In genomic region chr1:44216352-44217116, GRCm38 (mm10) we compare ENCODE assay signal across 16 mouse cellular contexts. TPM values are rescaled to one million over a fixed set of nuclear protein-coding genes. Genes with fewer than 3 reads are reported as not detected.
DNase-seq lines count a peak whose midpoint lies in the region; ATAC-seq and TF ChIP-seq lines count a peak whose summit lies in the region.
"Had no signal": no experiment of that assay in that cellular context is flagged by ENCODE, and none has a peak within 500 bp of the region (broad histone marks: within the 10 kb centered on the region; RNA-seq: fewer than 3 reads in every experiment).

No protein-coding gene starts in this region.

- no peaks in the 10 kb centered on the region for H3K36me3 ChIP-seq in hindbrain, postnatal 0 days (ENCODE audit: insufficient read depth, low read length)
- no peaks in the 10 kb centered on the region for H3K36me3 ChIP-seq in hindbrain, embryonic 11.5 days (ENCODE audit: control insufficient read depth, insufficient read depth, low read length)
- H3K36me3 ChIP-seq in lung, embryonic 16.5 days (ENCODE audit: control insufficient read depth, insufficient read depth, low read length): no peaks in the 10 kb centered on the region
- no peaks in the 10 kb centered on the region for H3K36me3 ChIP-seq in neural tube, embryonic 15.5 days
- H3K36me3 ChIP-seq: midbrain, embryonic 12.5 days had no signal

- no peaks in the 10 kb centered on the region for H3K27me3 ChIP-seq in hindbrain, postnatal 0 days (ENCODE audit: insufficient read depth, low read length)
- H3K27me3 ChIP-seq in hindbrain, embryonic 11.5 days (ENCODE audit: control insufficient read depth, insufficient read depth, low read length): no peaks in the 10 kb centered on the region
- no peaks in the 10 kb centered on the region for H3K27me3 ChIP-seq in lung, embryonic 16.5 days (ENCODE audit: control insufficient read depth, insufficient read depth, low read depth, low read length)
- no peaks in the 10 kb centered on the region for H3K27me3 ChIP-seq in neural tube, embryonic 15.5 days (replicated peaks)
- H3K27me3 ChIP-seq: midbrain, embryonic 12.5 days had no signal

- H3K4me1 ChIP-seq in hindbrain, postnatal 0 days (ENCODE audit: insufficient read depth, low read length): no peaks in the 10 kb centered on the region
- no peaks in the 10 kb centered on the region for H3K4me1 ChIP-seq in hindbrain, embryonic 11.5 days (replicated peaks; ENCODE audit: control insufficient read depth, insufficient read depth, low read length)
- H3K4me1 ChIP-seq in lung, embryonic 16.5 days (replicated peaks; ENCODE audit: control insufficient read depth, insufficient read depth, low read length): 0 out of 2 replicates have a peak, but pooled peaks cover 2% of the 10 kb centered on the region
- no peaks in the 10 kb centered on the region for H3K4me1 ChIP-seq in neural tube, embryonic 15.5 days
- H3K4me1 ChIP-seq: midbrain, embryonic 12.5 days had no signal

- no peak overlapping the region for H3K27ac ChIP-seq in hindbrain, postnatal 0 days
- H3K27ac ChIP-seq in hindbrain, embryonic 11.5 days (ENCODE audit: low read depth, low read length): no peak overlapping the region
- peak overlapping the region; percentile 88 for H3K27ac ChIP-seq in lung, embryonic 16.5 days (ENCODE audit: low read length)
- H3K27ac ChIP-seq in neural tube, embryonic 15.5 days (replicated peaks): no peak overlapping the region
- H3K27ac ChIP-seq: hindbrain, embryonic 14.5 days; midbrain, embryonic 12.5 days had no signal

- no peak for ATAC-seq in hindbrain, postnatal 0 days
- no peak for ATAC-seq in hindbrain, embryonic 11.5 days (ENCODE audit: low FRiP score)
- peak; percentile 80 for ATAC-seq in lung, embryonic 16.5 days (ENCODE audit: low read depth)
- ATAC-seq in neural tube, embryonic 15.5 days (ENCODE audit: low FRiP score): no peak

- no peak overlapping the region for H3K4me2 ChIP-seq in hindbrain, postnatal 0 days (ENCODE audit: low read depth, low read length)
- no peak overlapping the region for H3K4me2 ChIP-seq in hindbrain, embryonic 11.5 days (replicated peaks; ENCODE audit: low read depth, low read length)
- H3K4me2 ChIP-seq in lung, embryonic 16.5 days (ENCODE audit: low read depth, low read length): no peak overlapping the region
- H3K4me2 ChIP-seq in neural tube, embryonic 15.5 days: no peak overlapping the region
- H3K4me2 ChIP-seq: hindbrain, embryonic 14.5 days; midbrain, embryonic 12.5 days had no signal

- TF ChIP-seq CTCF in hindbrain, postnatal 0 days (IDR thresholded peaks at IDR 0.05; ENCODE audit: low read depth): no peak

- no peak overlapping the region for H3K4me3 ChIP-seq in hindbrain, postnatal 0 days (ENCODE audit: low read length)
- H3K4me3 ChIP-seq in hindbrain, embryonic 11.5 days (ENCODE audit: low read depth, low read length): no peak overlapping the region
- no peak overlapping the region for H3K4me3 ChIP-seq in lung, embryonic 16.5 days (ENCODE audit: low read length)
- no peak overlapping the region for H3K4me3 ChIP-seq in neural tube, embryonic 15.5 days (replicated peaks)
- H3K4me3 ChIP-seq: midbrain, embryonic 12.5 days had no signal

- peak; percentile 10 for DNase-seq in adrenal gland, postnatal 14 days
- DNase-seq in adrenal gland, postnatal 25 days: no peak
- DNase-seq in hindbrain, postnatal 0 days (ENCODE audit: low spot score): peak; percentile 28
- no peak for DNase-seq in hindbrain, embryonic 11.5 days (ENCODE audit: low spot score)
- DNase-seq in gonadal fat pad, adult 2 months (ENCODE audit: low read depth): peak; percentile 65
- no peak for DNase-seq in natural killer cell, adult 2 months (ENCODE audit: low spot score in 2 of 2)
- DNase-seq: thymus, postnatal 25 days had no signal

- H3K9me3 ChIP-seq in hindbrain, postnatal 0 days (ENCODE audit: low read length): no peaks in the 10 kb centered on the region
- H3K9me3 ChIP-seq in hindbrain, embryonic 11.5 days (ENCODE audit: control insufficient read depth, low read length): no peaks in the 10 kb centered on the region
- H3K9me3 ChIP-seq in lung, embryonic 16.5 days (ENCODE audit: control insufficient read depth, low read length): no peaks in the 10 kb centered on the region
- no peaks in the 10 kb centered on the region for H3K9me3 ChIP-seq in neural tube, embryonic 15.5 days (replicated peaks)
- H3K9me3 ChIP-seq: midbrain, embryonic 12.5 days had no signal

- no peak overlapping the region for H3K9ac ChIP-seq in hindbrain, postnatal 0 days (replicated peaks; ENCODE audit: low read length)
- H3K9ac ChIP-seq in hindbrain, embryonic 11.5 days (ENCODE audit: low read depth, low read length): no peak overlapping the region
- H3K9ac ChIP-seq in lung, embryonic 16.5 days (ENCODE audit: low read length): no peak overlapping the region; the same call in 1 of the 2 replicates
- H3K9ac ChIP-seq in neural tube, embryonic 15.5 days (replicated peaks): no peak overlapping the region
- H3K9ac ChIP-seq: hindbrain, embryonic 14.5 days; midbrain, embryonic 12.5 days had no signal

- 63% methylated on average over 2 of the region's 2 CpGs for WGBS in hindbrain, postnatal 0 days
- 88% methylated on average over 2 of the region's 2 CpGs for WGBS in hindbrain, embryonic 11.5 days
- 33% methylated on average over 2 of the region's 2 CpGs for WGBS in lung, embryonic 16.5 days
- WGBS in neural tube, embryonic 15.5 days: 82% methylated on average over 2 of the region's 2 CpGs

RNA-seq across cellular contexts. Expression of gene Mettl21e, which starts 2.2 kb away (rescaled TPM):
- total RNA-seq in adrenal gland, postnatal 14 days (2021): not detected in 2 replicates
- total RNA-seq in adrenal gland, postnatal 25 days (2021): not detected in 2 replicates
- total RNA-seq in hindbrain, postnatal 0 days (2014; rRNA removed): not detected in 2 replicates
- polyA plus RNA-seq in hindbrain, postnatal 0 days (2015; fragmentation: Nextera tagmentation; extraction: Ambion mirVana): not detected in 2 replicates
- not detected in 2 replicates for polyA plus RNA-seq in hindbrain, embryonic 11.5 days (2014; fragmentation: Nextera tagmentation; extraction: Ambion mirVana)
- polyA plus RNA-seq in gonadal fat pad, adult 2 months (2012; rRNA removed): not detected in 2 replicates
- 2.7 and 4.0 TPM in 2 replicates for polyA plus RNA-seq in lung, embryonic 16.5 days (2015; fragmentation: Nextera tagmentation; extraction: Ambion mirVana)
- polyA plus RNA-seq in neural tube, embryonic 15.5 days (2015; fragmentation: Nextera tagmentation; extraction: Ambion mirVana): 0.06 TPM in 1 of 2 replicates, not detected in the other
- total RNA-seq: adrenal gland, adult 18-20 months; ES-E14; layer of hippocampus, adult 18-20 months; liver, adult 2 months had no signal
- polyA plus RNA-seq: hindbrain, embryonic 14.5 days; liver, adult 2 months; midbrain, embryonic 12.5 days; small intestine, adult 2 months had no signal

Comparison
In these comparisons a context has a peak if more than half of its experiments do, and no peak if none do; other contexts are left out.
1. DNase-seq: peak in adrenal gland, postnatal 14 days (single experiment), hindbrain, postnatal 0 days (single experiment) and gonadal fat pad, adult 2 months (single experiment); none in adrenal gland, postnatal 25 days (single experiment), hindbrain, embryonic 11.5 days (single experiment) and natural killer cell, adult 2 months (0 of 2).